Mouse (Mus musculus) midbrain, embryonic 11.5 days (tissue): Measurements from ENCODE around the gene Sec61a2. TPM values are rescaled to one million over a fixed set of nuclear protein-coding genes. Genes with fewer than 3 reads are reported as not detected.

Experiments
- ATAC-seq: fragments of 200-750 bp; cut with Nextera tagmentation; 2 replicates; pipeline ENCODE4 v1.8.0; 2017; ENCODE audit warnings: moderate TSS enrichment, moderate library complexity; ENCODE audit not compliant: low FRiP score
- DNase-seq: peaks from one replicate; pipeline ENCODE4 v3.0.0; 2015; ENCODE audit warnings: low spot score; ENCODE audit errors: missing footprints
- H3K27ac ChIP-seq: fragments of 300-500 bp; sonication (generic); 2 replicates; pipeline ENCODE4 v1.5.1; 2014; ENCODE audit warnings: low read depth, low read length
- H3K27me3 ChIP-seq: fragments of 300-500 bp; sonication (generic); 2 replicates; pipeline ENCODE4 v1.6.1; 2014; ENCODE audit warnings: mild to moderate bottlenecking, low read length, moderate library complexity, mixed read lengths; ENCODE audit not compliant: control insufficient read depth, insufficient read depth
- H3K36me3 ChIP-seq: fragments of 300-500 bp; sonication (generic); 2 replicates; pipeline ENCODE4 v1.6.1; 2014; ENCODE audit warnings: mild to moderate bottlenecking, low read length, moderate library complexity, mixed read lengths; ENCODE audit not compliant: control insufficient read depth, insufficient read depth
- H3K4me1 ChIP-seq: fragments of 300-500 bp; sonication (generic); 2 replicates; pipeline ENCODE4 v1.6.1; 2014; ENCODE audit warnings: low read length; ENCODE audit not compliant: control insufficient read depth, insufficient read depth
- H3K4me2 ChIP-seq: fragments of 300-500 bp; sonication (generic); 2 replicates; pipeline ENCODE4 v1.6.1; 2014; ENCODE audit warnings: mild to moderate bottlenecking, moderate library complexity
- H3K4me3 ChIP-seq: fragments of 300-500 bp; sonication (generic); 2 replicates; pipeline ENCODE4 v1.5.1; 2014; ENCODE audit warnings: low read depth, low read length
- H3K9ac ChIP-seq: fragments of 300-500 bp; sonication (generic); 2 replicates; pipeline ENCODE4 v1.6.1; 2014; ENCODE audit warnings: low read length
- H3K9me3 ChIP-seq: fragments of 300-500 bp; sonication (generic); 2 replicates; pipeline ENCODE4 v1.6.1; 2016; ENCODE audit warnings: low read length; ENCODE audit not compliant: control insufficient read depth
- WGBS: fragments of 180-500 bp; shearing (Covaris S2); extraction: QIAGEN DNeasy Blood & Tissue Kit; methylation state at CpG from one replicate; pipeline ENCODE4 v1.1.7; 2014; 5-methylcytosine and 5-hydroxymethylcytosine counted together
- polyA plus RNA-seq: library from polyadenylated mRNA; unstranded; fragments of >200 nt; fragmentation: Nextera tagmentation; extraction: Ambion mirVana; gene quantifications from 2 replicates; pipeline ENCODE4 v1.2.1, GENCODE M21; 2014

Gene Sec61a2
- polyA plus RNA-seq, 1 experiment from 2014 or later, result 74.7 TPM

DNA sequence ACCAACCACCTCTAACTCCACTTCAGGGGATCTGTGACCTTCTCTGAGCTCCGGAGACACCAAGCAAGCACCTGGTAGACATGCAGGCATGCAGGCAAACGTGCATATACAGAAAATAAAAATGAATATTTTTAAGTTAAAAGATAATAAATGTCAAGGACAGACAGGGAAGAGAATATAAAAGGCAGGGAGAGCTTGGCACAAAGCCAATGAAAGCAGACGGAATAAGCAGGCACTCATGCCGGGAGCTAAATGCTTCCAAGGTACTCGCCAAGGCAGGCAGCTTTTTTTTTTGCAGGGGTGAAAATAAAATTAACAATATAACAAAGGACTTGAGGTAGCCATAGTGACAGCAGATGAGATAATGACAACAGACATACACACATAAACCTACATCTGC is 10.9 kb upstream of the Sec61a2 start:
- Histone ChIP-seq H3K4me3 (no peak overlapping the region), H3K9me3 (no peaks in the 10 kb centered on the region), H3K27me3 (no peaks in the 10 kb centered on the region), H3K9ac (no peak overlapping the region), H3K4me2 (no peak overlapping the region), H3K27ac (no peak overlapping the region), H3K36me3 (peaks cover 2% of the 10 kb centered on the region; the same call in 1 of the 2 replicates), H3K4me1 (no peaks in the 10 kb centered on the region)
- 81% methylated on average over 5 of the region's 5 CpGs for WGBS
- ATAC-seq (no peak), DNase-seq (no peak)

DNA sequence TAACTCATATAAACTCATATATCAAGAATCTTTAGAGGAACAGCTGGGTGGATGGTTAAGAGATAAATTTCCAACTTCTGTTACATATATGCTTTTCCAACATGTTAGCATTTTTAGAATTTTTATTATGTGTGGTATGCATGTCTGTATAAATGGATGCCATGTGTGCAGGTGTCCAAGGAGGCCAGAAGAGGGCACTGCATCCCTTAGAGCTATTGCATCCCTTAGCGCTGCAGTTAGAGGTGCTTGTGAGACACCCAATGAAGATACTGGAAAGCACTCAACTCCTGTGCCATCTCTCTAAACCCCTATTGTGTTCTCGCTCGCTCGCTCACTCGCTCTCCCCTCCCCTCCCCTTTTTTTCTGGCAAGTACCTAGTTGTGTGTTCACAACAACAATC is 4.9 kb upstream of the Sec61a2 start:
- 60% methylated on average over 5 of the region's 5 CpGs for WGBS
- Histone ChIP-seq H3K4me1 (no peaks in the 10 kb centered on the region), H3K9me3 (no peaks in the 10 kb centered on the region), H3K27me3 (no peaks in the 10 kb centered on the region), H3K27ac (no peak overlapping the region), H3K36me3 (peaks cover 2% of the 10 kb centered on the region; the same call in 1 of the 2 replicates), H3K9ac (no peak overlapping the region), H3K4me3 (no peak overlapping the region), H3K4me2 (no peak overlapping the region)
- ATAC-seq (no peak), DNase-seq (no peak)

DNA sequence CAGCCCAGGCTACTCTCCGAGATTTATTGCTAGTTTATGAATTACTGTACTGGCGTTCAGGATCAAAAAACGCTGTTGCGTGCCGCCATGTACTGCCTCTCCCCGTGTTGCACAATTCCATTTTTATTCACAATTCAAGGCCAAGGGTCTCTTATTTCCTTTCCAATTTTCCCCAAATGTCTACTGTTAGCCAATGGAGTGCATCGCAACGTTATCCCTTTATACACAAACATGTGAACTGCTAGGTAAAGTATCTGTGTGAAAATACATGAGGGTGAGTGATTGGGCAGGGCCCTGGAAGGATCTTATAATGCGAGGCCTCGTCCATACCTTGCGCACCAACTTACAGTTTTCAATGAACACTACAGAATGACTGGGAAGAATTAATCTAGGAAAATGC is 936 bp downstream of the Sec61a2 start:
- no peak overlapping the region for H3K27ac ChIP-seq
- WGBS, result 52% methylated on average over 11 of the region's 11 CpGs

DNA sequence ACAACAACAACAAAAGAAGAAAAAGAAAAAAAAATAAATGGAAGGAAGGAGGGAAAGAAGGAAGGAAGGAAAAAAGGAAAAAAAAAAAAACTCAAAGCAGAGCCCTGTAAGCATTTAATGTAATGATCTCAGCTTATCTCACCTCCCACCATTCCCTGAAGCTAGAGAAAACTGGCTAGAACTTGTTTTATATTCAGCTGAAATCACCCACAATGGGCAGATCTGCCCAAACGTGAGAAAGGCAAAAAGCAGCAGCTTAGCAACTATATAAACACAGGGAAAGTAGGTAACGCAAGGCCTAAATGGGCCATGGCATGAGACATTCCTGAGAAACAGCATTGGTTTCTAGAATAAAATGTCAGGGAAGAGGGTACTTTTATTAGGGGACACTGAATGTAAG is 5.8 kb downstream of the Sec61a2 start:
- H3K27ac ChIP-seq, result no peak overlapping the region
- peaks cover 18% of the 10 kb centered on the region for H3K36me3 ChIP-seq
- 69% methylated on average over 2 of the region's 2 CpGs for WGBS
- no peaks in the 10 kb centered on the region for H3K9me3 ChIP-seq
- no peak overlapping the region for H3K4me2 ChIP-seq
- H3K4me1 ChIP-seq, result peaks cover 3% of the 10 kb centered on the region
- ATAC-seq (no peak), DNase-seq (peak; percentile 31)
- H3K9ac ChIP-seq, result no peak overlapping the region
- H3K4me3 ChIP-seq, result no peak overlapping the region
- no peaks in the 10 kb centered on the region for H3K27me3 ChIP-seq

More for the DNA sequence above, 936 bp downstream of the Sec61a2 start:
- no peak for ATAC-seq
- Histone ChIP-seq H3K27me3 (no peaks in the 10 kb centered on the region), H3K4me2 (peak overlapping the region; percentile 67), H3K9ac (peak overlapping the region; percentile 93), H3K4me3 (peak overlapping the region; percentile 81), H3K36me3 (peaks cover 3% of the 10 kb centered on the region; the same call in 1 of the 2 replicates), H3K9me3 (no peaks in the 10 kb centered on the region), H3K4me1 (peaks cover 3% of the 10 kb centered on the region)
- peak; percentile 90 for DNase-seq

DNA sequence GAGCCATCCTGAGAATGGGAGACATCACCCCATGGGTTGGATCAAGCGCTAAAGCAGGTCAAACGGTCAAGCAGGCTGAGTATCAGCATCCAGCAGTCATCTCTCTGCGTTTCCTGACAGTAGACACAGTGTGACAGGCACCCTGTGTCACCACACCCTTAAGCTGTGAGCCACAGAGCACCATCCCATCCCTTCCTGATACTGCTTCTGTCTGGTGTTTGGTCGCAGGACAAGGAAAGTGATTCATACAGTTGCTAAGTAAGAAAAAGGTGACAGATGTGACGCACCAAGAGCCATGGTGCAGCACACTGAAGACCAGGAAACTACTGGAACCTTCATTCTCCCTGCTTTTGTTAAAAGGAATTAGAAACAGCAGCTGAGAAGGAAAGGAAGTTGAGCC is 6.4 kb downstream of the Sec61a2 start:
- peaks cover 18% of the 10 kb centered on the region for H3K36me3 ChIP-seq
- H3K4me1 ChIP-seq, result no peaks in the 10 kb centered on the region
- H3K9ac ChIP-seq, result no peak overlapping the region
- H3K9me3 ChIP-seq, result no peaks in the 10 kb centered on the region
- no peak for DNase-seq
- no peak overlapping the region for H3K4me2 ChIP-seq
- ATAC-seq, result no peak
- H3K27ac ChIP-seq, result no peak overlapping the region
- no peak overlapping the region for H3K4me3 ChIP-seq
- no peaks in the 10 kb centered on the region for H3K27me3 ChIP-seq
- 93% methylated on average over 5 of the region's 5 CpGs for WGBS

- peak; percentile 86 for DNase-seq
- ATAC-seq, result no peak
- Histone ChIP-seq H3K27me3 (no peaks in the 10 kb centered on the region), H3K9ac (no peak overlapping the region), H3K4me2 (no peak overlapping the region), H3K9me3 (no peaks in the 10 kb centered on the region), H3K36me3 (peaks cover 24% of the 10 kb centered on the region), H3K4me1 (no peaks in the 10 kb centered on the region), H3K4me3 (no peak overlapping the region), H3K27ac (no peak overlapping the region)
- 76% methylated on average over 3 of the region's 3 CpGs for WGBS
Measured at GRCm38 (mm10) chr2:5877446-5877845, 17.8 kb downstream of the Sec61a2 start.

GRCm38 (mm10) chr2:5869746-5870145 is 25.5 kb downstream of the Sec61a2 start:
- no peak overlapping the region for H3K4me2 ChIP-seq
- H3K27me3 ChIP-seq, result no peaks in the 10 kb centered on the region
- H3K4me1 ChIP-seq, result no peaks in the 10 kb centered on the region
- no peak overlapping the region for H3K27ac ChIP-seq
- H3K36me3 ChIP-seq, result peaks cover 17% of the 10 kb centered on the region
- H3K9me3 ChIP-seq, result no peaks in the 10 kb centered on the region
- no peak overlapping the region for H3K4me3 ChIP-seq
- DNase-seq (no peak), ATAC-seq (no peak)
- 90% methylated on average over 5 of the region's 5 CpGs for WGBS
- no peak overlapping the region for H3K9ac ChIP-seq

DNA sequence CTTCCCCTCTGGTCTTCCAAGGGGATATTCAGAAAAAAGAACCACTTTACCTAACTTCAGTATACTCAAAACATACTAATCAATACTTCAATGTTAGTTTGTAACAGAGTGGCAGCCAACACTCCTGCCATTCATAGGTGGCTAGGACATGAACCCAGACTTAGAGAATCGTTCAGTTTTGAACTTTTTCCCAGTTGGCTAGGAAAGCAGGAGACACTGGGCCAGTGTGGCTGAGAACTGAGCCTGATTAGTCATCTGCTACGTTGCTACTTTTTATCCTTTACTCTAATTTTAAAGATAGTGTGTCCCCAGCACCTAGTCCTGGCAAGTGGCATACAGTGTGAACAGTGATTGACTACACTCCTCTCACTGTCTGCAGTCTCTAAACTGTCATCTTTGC is 27.6 kb downstream of the Sec61a2 start:
- DNase-seq (no peak), ATAC-seq (no peak)
- H3K9ac ChIP-seq, result no peak overlapping the region
- H3K4me2 ChIP-seq, result no peak overlapping the region
- no peak overlapping the region for H3K27ac ChIP-seq
- H3K27me3 ChIP-seq, result no peaks in the 10 kb centered on the region
- no peak overlapping the region for H3K4me3 ChIP-seq
- peaks cover 11% of the 10 kb centered on the region for H3K36me3 ChIP-seq
- no peaks in the 10 kb centered on the region for H3K9me3 ChIP-seq
- 89% methylated on average over 2 of the region's 2 CpGs for WGBS
- H3K4me1 ChIP-seq, result no peaks in the 10 kb centered on the region

- Histone ChIP-seq H3K9me3 (no peaks in the 10 kb centered on the region), H3K27ac (no peak within 1 kb of the TSS), H3K4me1 (no peaks in the 10 kb centered on the region), H3K9ac (no peak within 1 kb of the TSS), H3K4me3 (no peak within 1 kb of the TSS), H3K4me2 (no peak within 1 kb of the TSS), H3K36me3 (peaks cover 14% of the 10 kb centered on the region), H3K27me3 (no peaks in the 10 kb centered on the region)
- no peak for DNase-seq
- WGBS, result 94% methylated on average over 3 of the region's 3 CpGs
- ATAC-seq, result no peak
Measured at GRCm38 (mm10) chr2:5862834-5863233, 32.4 kb downstream of the Sec61a2 start, which contains the start of gene Gm13199. TSS of gene Gm13199 (minus strand) at chr2:5862934.

DNA sequence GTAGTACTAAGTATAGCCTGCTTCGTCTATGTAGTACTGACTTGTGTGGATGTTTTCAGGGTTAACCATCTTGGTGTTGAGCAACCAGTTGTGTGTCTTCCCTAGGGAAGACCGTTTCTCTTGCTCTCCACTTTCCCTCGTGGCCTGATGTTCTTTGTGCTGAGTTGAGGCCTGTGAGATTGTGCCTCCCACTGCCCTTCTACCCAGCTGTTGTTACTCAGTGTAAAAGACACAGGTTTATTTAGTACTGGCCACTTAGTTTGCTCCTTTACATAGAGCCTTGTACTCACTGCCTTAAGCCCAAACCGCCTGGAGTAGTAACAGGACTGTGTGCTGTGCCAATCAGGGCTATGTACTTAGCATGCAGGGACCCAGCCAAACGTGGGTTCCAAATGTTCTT is 43.4 kb downstream of the Sec61a2 start:
- H3K9me3 ChIP-seq, result no peaks in the 10 kb centered on the region
- H3K4me1 ChIP-seq, result no peaks in the 10 kb centered on the region
- ATAC-seq, result no peak
- peaks cover 1% of the 10 kb centered on the region for H3K36me3 ChIP-seq
- no peak overlapping the region for H3K4me2 ChIP-seq
- 88% methylated on average over 5 of the region's 5 CpGs for WGBS
- H3K27me3 ChIP-seq, result no peaks in the 10 kb centered on the region
- DNase-seq, result no peak
- H3K27ac ChIP-seq, result no peak overlapping the region
- H3K4me3 ChIP-seq, result no peak overlapping the region
- H3K9ac ChIP-seq, result no peak overlapping the region
